Mouse (Mus musculus) urinary bladder, postnatal 36 days (tissue): ENCODE data around the gene Sgf29.
"Not testable (repeated sequence)": the region's sequence is repeated elsewhere in the genome, so short reads cannot be mapped to it uniquely, and the experiment has no call there.

Source experiments
- DNase-seq, 2 experiments: peaks; one replicate each; pipeline ENCODE4 v3.0.0; 2022; ENCODE audit warnings: low spot score in 2 of 2, mixed read lengths in 1 of 2

The Sgf29 gene

GRCm38 (mm10) chr7:126688156-126688555 is 39.0 kb downstream of the Sgf29 start:
- DNase-seq, result not testable (repeated sequence)

GRCm38 (mm10) chr7:126689021-126689420 is 39.9 kb downstream of the Sgf29 start:
- no peak for DNase-seq

- no peak for DNase-seq
Measured at GRCm38 (mm10) chr7:126690737-126691136, 41.6 kb downstream of the Sgf29 start.

- DNase-seq, result no peak
Measured at GRCm38 (mm10) chr7:126691676-126692075, 42.6 kb downstream of the Sgf29 start.

GRCm38 (mm10) chr7:126692426-126692825 is 43.3 kb downstream of the Sgf29 start:
- DNase-seq, result no peak

- DNase-seq, result peak; percentile 72 to 80
Measured at GRCm38 (mm10) chr7:126693256-126693655, 44.1 kb downstream of the Sgf29 start.

GRCm38 (mm10) chr7:126693781-126694180 is 44.7 kb downstream of the Sgf29 start:
- no peak for DNase-seq

- DNase-seq, result no peak
Measured at GRCm38 (mm10) chr7:126694441-126695051, 45.4 kb downstream of the Sgf29 start.

GRCm38 (mm10) chr7:126695210-126695611 is 46.1 kb downstream of the Sgf29 start, which contains the start of gene Bola2:
Bola2 (plus strand) TSS chr7:126695401.
- peak in 1 of 2 experiments; percentile 75 for DNase-seq

- DNase-seq, result peak; percentile 90 to 96
Measured at GRCm38 (mm10) chr7:126695631-126696207, 46.6 kb downstream of the Sgf29 start, which contains the start of gene Slx1b. Slx1b (minus strand) TSS chr7:126695784.

GRCm38 (mm10) chr7:126696303-126696702 is 47.2 kb downstream of the Sgf29 start:
- no peak for DNase-seq

GRCm38 (mm10) chr7:126696886-126697285 is 47.8 kb downstream of the Sgf29 start:
- no peak for DNase-seq

- DNase-seq, result no peak
Measured at GRCm38 (mm10) chr7:126697838-126698237, 48.7 kb downstream of the Sgf29 start.

- no peak for DNase-seq
Measured at GRCm38 (mm10) chr7:126700063-126701015, 51.2 kb downstream of the Sgf29 start.

GRCm38 (mm10) chr7:126701070-126701469 is 52.0 kb downstream of the Sgf29 start:
- DNase-seq, result peak; percentile 78 to 85

GRCm38 (mm10) chr7:126701559-126702357 is 52.6 kb downstream of the Sgf29 start:
- no peak for DNase-seq

GRCm38 (mm10) chr7:126702358-126702757 is 53.2 kb downstream of the Sgf29 start:
- no peak for DNase-seq

GRCm38 (mm10) chr7:126702861-126703756 is 54.0 kb downstream of the Sgf29 start:
- DNase-seq, result no peak

- no peak for DNase-seq
Measured at GRCm38 (mm10) chr7:126703757-126704077, 54.6 kb downstream of the Sgf29 start.

- DNase-seq, result peak; percentile 52 to 68
Measured at GRCm38 (mm10) chr7:126704121-126704980, 55.2 kb downstream of the Sgf29 start.
